Mouse (Mus musculus): ENCODE data around the gene Myo3b.

Gene Myo3b

GRCm38 (mm10) chr2:70133281-70133680 lies 94.4 kb downstream of the Myo3b start:
- no peak for DNase-seq

DNA sequence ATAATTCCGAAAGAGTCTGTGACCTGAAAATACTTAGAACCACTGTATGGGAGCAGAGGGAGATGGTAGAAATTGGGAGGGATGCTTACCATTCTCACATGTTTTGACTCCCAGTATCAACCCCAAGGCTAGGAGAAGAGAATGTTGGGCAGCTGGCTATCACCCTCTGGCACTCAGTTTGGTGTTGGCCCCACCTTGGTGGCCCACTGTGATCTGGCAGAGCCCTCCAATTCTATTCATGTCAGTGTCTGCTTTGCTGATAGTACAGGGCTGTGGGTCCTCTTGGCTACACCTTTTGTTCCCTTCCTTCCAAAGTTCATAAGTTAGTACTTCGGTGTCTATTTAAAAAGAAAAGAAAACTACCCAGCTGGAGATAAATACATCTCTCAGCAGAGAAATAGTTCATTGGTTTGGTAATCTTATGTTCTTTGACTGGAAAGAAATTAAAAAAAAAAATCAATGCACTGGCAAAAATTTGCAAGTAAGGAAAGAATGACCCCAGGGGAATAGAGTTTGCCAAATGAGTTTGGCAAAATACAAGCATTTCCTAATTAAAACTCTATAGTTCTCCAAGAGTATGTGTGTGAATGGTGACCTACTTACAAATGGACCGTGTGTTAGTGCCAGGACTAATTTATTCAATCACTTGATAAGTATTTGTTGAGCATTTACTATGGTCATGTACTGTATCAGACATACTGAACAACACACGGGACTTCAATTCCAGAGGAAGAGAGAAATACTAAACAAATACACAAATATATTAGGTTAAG lies 98.5 kb downstream of the Myo3b start:
- DNase-seq, result no peak

DNA sequence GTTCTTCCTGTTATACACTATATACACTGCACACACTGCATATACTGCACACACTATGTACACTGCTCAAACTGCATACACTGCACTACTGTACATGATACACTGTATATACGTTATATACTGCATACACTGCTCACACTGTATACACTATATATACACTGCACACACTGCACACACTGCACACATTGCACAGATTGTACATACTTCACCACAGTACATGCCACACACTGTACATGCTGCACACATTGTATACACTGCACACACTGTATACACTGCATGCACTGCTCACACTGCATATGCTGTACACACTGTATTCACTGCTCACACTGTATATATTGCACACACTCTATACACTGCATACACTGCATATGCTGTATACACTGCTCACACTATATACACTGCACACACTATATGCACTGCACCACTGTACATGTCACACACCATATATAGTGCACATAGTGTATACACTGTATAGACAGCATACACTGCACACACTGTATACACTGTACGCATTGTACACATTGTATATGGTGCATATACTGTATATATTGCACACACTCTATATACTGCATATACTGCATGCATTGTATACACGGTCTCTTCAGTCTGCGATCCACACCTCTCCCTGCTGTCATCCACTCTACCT lies 104.7 kb downstream of the Myo3b start:
- no peak for DNase-seq

DNA sequence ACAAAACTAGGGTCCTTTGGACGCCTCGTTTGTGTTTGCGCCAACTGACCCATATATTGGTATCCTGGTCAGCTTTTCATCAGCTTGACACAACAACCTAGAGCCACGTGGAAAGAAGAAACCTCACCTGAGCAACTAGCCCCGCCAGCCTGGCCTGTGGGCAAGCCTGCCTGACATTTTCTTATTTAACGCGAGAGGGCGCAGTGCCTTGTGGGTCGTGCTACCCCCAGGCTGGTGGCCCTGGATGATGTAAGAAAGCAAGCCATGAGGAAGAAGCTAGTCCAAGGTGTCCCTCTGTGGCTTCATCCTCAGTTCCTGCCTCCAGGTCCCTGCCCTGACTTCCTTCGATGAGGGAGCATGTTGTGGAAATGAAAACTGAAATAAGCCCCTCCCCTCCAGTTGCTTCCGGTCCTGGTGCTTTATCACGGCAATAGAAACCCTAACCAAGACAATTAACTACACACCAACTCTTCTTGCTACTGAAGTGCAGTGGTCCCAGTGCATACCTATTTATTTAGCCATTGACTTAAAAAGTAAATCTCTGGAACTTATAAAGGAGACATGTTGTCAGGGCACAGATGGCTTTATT lies 108.2 kb downstream of the Myo3b start:
- no peak for DNase-seq

DNA sequence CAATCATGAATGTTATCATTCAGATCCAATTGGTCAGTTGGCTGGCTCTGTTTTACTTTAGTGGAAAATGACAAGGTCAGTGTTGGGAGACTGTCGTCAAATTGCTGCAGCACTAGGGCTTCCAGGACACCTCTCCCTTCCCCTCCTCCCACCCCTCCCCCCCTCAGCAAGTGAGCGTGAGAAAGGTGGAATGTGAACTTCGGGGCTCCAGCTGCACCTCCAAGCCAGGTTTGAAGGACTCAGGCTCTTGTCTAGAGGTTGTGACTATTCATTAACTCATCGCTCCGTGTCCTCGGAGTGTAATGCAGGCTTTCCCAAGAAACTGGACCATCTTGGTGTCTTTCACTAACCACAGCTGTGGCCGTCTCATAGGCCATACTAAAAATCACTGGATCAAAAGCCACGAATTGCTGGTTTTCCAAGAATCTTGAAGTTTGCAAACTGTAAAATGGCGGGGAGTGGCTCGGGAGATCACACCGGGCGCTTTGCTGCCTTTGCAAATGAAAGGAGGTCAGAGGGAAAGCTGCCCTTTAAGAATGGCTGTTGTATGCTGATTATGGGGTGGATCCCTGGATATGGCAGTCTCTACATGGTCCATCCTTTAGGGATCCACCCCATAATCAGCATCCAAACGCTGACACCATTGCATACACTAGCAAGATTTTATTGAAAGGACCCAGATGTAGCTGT lies 110.0 kb downstream of the Myo3b start:
- DNase-seq, result no peak

DNA sequence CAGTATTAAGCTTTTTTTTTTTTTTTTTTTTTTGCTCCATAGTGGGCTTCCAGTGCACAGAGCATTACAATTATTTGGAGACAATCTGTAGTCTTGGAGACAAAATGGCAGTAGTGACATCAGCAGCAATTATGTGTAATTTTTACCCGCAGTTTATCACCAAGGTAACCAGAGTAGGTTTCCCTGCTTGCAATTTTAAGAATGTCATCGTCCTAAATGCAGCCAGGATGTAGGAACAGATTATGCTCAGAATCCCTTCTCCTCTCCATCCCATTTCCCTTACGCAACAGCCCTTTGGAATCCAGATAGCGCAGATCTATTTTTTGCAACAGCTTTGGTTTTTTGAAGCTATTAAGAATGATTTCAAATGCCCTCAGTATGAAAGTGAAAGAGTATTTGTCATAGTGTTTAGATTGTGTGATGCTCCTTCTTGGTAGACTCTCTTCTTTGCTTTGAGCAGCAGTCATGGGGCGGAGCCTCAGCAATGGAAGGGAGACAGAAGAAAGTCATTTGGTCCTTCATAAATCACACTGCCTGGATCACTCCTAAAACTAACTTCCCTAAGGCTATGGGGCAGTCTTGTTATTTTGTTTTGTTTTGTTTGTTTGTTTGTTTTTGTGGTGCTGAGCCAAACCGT lies 111.6 kb downstream of the Myo3b start:
- DNase-seq, result peak; percentile 65

DNA sequence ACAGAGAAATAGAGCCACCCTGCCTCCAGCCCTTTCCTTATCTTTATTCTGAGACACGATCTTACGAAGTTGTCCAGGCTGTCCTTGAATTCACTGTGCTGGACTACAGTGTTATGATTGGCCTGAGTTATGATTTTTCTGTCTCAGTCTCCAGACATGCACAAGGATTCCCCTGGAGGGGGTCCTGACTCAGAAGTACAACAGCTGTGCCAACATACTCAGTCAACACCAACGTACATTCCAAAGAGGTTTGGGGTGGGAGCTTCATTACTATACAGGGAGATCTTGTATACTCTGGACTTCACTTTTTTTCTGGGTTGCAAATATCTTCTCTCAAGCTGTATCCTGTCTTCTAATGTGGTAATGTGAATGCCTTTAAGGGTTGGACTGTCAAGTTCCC lies 113.0 kb downstream of the Myo3b start:
- no peak for DNase-seq

- DNase-seq, result no peak
Observed at GRCm38 (mm10) chr2:70155226-70155836, 116.4 kb downstream of the Myo3b start.

GRCm38 (mm10) chr2:70159543-70159942 lies 120.6 kb downstream of the Myo3b start:
- DNase-seq, result no peak

DNA sequence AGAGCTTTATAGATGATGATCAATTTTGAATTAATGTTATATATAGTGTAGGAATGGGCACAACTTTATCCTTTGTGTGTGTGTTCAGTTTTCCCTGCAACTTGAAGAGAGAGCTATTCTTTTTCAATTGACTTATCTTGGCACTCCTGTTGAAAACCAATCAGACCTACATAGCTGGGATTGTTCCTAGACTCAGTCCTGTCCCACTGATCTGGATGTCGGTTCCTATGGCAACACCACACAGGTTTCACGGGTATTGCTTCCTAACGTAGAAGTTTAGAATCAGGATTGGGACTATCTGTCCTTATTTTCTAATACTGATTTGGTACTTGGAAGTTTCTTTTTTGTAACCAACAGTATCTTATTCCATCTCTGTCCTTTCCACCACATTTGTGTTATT lies 127.3 kb downstream of the Myo3b start:
- DNase-seq, result no peak

DNA sequence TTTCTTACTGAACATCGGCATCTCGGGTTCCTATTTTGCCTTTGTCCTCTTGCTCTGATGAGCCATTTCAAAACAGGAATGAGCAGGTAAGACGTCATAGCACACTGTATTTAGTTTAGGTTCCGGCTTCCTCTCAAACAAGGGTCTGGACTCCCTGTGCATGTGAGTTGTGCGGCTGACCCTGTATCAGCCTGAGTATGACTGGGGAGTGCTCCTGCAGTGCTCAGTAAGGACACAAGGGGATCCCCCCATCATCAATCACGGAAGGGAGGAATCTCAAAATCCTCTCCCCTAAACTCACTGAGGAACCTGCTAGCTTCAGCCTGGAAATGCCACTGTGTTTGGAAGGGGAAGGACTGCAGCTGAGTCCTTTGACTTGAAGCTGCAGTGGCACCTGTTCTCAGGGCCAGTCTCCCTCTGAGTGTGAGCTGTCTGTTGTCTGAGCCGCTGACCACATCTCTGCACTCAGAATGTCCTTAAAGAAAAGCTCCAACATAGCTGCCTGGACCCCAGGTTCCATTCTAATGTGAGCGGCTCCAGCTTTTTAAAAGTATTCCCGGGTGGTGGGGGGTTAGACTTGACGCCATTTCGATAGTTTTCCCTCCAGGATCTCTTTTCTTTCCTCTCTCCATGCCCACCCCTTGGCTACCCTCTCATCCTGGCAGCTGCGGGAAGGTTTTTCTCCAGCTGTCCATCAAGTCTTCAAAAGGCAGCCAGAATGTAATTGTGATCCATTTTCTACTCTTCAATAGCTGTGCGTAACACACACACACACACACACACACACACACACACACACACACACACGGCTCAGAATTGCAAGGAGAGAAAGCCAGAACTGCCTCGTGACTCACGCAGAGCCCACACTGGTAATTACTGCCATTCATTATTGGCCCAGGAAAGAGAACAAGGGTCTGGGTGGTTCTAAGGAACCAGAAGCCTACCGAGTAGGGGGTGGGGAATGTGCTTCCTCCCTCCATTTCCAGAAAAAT lies 129.3 kb downstream of the Myo3b start:
- DNase-seq, result peak; percentile 32

- no peak for DNase-seq
Observed at GRCm38 (mm10) chr2:70170469-70170868, 131.5 kb downstream of the Myo3b start.

GRCm38 (mm10) chr2:70176823-70177708 lies 138.1 kb downstream of the Myo3b start:
- no peak for DNase-seq

- DNase-seq, result no peak
Observed at GRCm38 (mm10) chr2:70177709-70178030, 138.7 kb downstream of the Myo3b start.

DNA sequence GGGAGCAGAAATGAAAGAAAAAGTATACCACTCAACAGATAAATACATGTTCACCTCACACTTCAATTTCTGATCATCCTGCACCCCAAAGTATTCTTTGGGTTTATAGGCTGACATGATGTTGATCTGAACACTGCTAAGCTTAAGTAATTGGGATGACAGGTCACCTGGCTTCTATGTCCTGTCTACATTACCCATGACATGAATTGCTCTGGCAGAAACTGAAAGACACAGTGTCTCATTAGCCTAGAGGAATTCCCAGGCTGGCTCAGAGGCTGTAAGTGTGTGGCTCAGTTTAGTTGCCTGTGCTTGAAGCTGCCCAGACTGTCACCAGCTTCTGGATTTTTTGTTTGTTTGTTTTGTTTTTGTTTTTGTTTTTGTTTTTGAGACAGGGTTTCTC lies 139.3 kb downstream of the Myo3b start:
- no peak for DNase-seq

DNA sequence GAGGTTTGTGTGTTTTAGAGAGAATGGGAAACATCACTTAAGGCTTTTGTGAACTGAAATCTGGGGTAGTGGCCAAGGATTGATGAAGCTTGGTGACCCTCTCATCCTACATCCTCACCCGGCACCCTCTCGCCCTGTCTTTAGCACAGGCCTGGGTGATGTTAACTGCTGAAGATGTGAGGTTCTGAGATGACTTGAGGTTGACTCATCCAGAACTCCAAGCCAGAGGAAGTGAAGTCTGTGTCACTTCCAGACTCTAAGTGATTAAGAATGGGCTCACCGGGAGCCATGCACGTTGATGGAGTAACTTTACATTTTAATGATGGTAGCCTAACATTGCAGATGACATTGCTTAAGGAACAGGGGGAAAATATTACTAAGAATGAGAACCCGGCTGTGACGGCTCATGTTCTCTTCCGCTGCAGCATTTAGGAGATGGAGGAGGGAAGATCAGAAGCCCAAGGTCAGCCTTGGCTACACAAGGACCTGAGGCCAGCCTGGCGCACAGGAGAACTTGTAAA lies 143.3 kb downstream of the Myo3b start:
- no peak for DNase-seq

DNA sequence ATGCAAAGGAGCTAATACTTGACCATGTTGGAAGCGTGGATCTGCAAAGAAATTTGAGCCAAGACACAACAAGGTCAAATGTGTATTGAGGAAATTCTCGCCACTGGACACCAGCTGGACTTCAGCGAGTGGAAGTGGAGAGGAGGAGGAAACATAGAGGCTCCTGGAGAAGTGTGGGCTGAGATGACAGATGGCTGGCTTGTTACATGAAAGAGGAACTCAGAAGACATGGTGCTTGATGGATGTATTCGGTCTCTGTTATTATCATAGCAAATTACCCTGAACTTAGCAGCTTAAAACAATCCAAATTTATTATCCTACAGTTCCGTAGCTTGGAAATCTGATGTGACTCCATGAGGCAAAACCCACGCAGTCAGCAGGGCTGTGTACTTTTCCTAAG lies 148.1 kb downstream of the Myo3b start:
- peak; percentile 28 for DNase-seq

GRCm38 (mm10) chr2:70195418-70196248 lies 156.7 kb downstream of the Myo3b start:
- no peak for DNase-seq
